Mouse (Mus musculus) midbrain, embryonic 11.5 days (tissue): ENCODE data around the gene Gkn2. TPM values are rescaled to one million over a fixed set of nuclear protein-coding genes. Genes with fewer than 3 reads are reported as not detected.

Experiments
- ATAC-seq: fragments of 200-750 bp; cut with Nextera tagmentation; 2 replicates; pipeline ENCODE4 v1.8.0; 2017; ENCODE audit warnings: moderate TSS enrichment, moderate library complexity; ENCODE audit not compliant: low FRiP score
- DNase-seq: peaks from one replicate; pipeline ENCODE4 v3.0.0; 2015; ENCODE audit warnings: low spot score; ENCODE audit errors: missing footprints
- H3K27ac ChIP-seq: fragments of 300-500 bp; sonication (generic); 2 replicates; pipeline ENCODE4 v1.5.1; 2014; ENCODE audit warnings: low read depth, low read length
- H3K27me3 ChIP-seq: fragments of 300-500 bp; sonication (generic); 2 replicates; pipeline ENCODE4 v1.6.1; 2014; ENCODE audit warnings: mild to moderate bottlenecking, low read length, moderate library complexity, mixed read lengths; ENCODE audit not compliant: control insufficient read depth, insufficient read depth
- H3K36me3 ChIP-seq: fragments of 300-500 bp; sonication (generic); 2 replicates; pipeline ENCODE4 v1.6.1; 2014; ENCODE audit warnings: mild to moderate bottlenecking, low read length, moderate library complexity, mixed read lengths; ENCODE audit not compliant: control insufficient read depth, insufficient read depth
- H3K4me1 ChIP-seq: fragments of 300-500 bp; sonication (generic); 2 replicates; pipeline ENCODE4 v1.6.1; 2014; ENCODE audit warnings: low read length; ENCODE audit not compliant: control insufficient read depth, insufficient read depth
- H3K4me2 ChIP-seq: fragments of 300-500 bp; sonication (generic); 2 replicates; pipeline ENCODE4 v1.6.1; 2014; ENCODE audit warnings: mild to moderate bottlenecking, moderate library complexity
- H3K4me3 ChIP-seq: fragments of 300-500 bp; sonication (generic); 2 replicates; pipeline ENCODE4 v1.5.1; 2014; ENCODE audit warnings: low read depth, low read length
- H3K9ac ChIP-seq: fragments of 300-500 bp; sonication (generic); 2 replicates; pipeline ENCODE4 v1.6.1; 2014; ENCODE audit warnings: low read length
- H3K9me3 ChIP-seq: fragments of 300-500 bp; sonication (generic); 2 replicates; pipeline ENCODE4 v1.6.1; 2016; ENCODE audit warnings: low read length; ENCODE audit not compliant: control insufficient read depth
- WGBS: fragments of 180-500 bp; shearing (Covaris S2); extraction: QIAGEN DNeasy Blood & Tissue Kit; methylation state at CpG from one replicate; pipeline ENCODE4 v1.1.7; 2014; 5-methylcytosine and 5-hydroxymethylcytosine counted together
- polyA plus RNA-seq: library from polyadenylated mRNA; unstranded; fragments of >200 nt; fragmentation: Nextera tagmentation; extraction: Ambion mirVana; gene quantifications from 2 replicates; pipeline ENCODE4 v1.2.1, GENCODE M21; 2014

The Gkn2 gene
- not detected in 2 replicates for polyA plus RNA-seq

- Histone ChIP-seq H3K4me2 (no peak within 1 kb of the TSS), H3K27me3 (no peaks in the 10 kb centered on the region)
- 93% methylated on average over 9 of the region's 9 CpGs for WGBS
Measured at GRCm38 (mm10) chr6:87373057-87373456, at the start of gene Gkn2. Gene Gkn2, plus strand, starts transcription at chr6:87373357.

GRCm38 (mm10) chr6:87323381-87323780 is 49.8 kb upstream of the Gkn2 start:
- no peaks in the 10 kb centered on the region for H3K9me3 ChIP-seq
- 93% methylated on average over 2 of the region's 2 CpGs for WGBS
- no peak overlapping the region for H3K4me3 ChIP-seq
- ATAC-seq (no peak), DNase-seq (no peak)
- H3K4me2 ChIP-seq, result no peak overlapping the region
- no peaks in the 10 kb centered on the region for H3K27me3 ChIP-seq
- no peaks in the 10 kb centered on the region for H3K36me3 ChIP-seq
- no peaks in the 10 kb centered on the region for H3K4me1 ChIP-seq
- no peak overlapping the region for H3K9ac ChIP-seq
- no peak overlapping the region for H3K27ac ChIP-seq

More at GRCm38 (mm10) chr6:87373057-87373456, at the start of gene Gkn2:
- Histone ChIP-seq H3K9me3 (no peaks in the 10 kb centered on the region), H3K36me3 (no peaks in the 10 kb centered on the region), H3K27ac (no peak within 1 kb of the TSS), H3K4me1 (no peaks in the 10 kb centered on the region), H3K4me3 (no peak within 1 kb of the TSS), H3K9ac (no peak within 1 kb of the TSS)
- ATAC-seq (no peak), DNase-seq (no peak)

GRCm38 (mm10) chr6:87326932-87327331 is 46.2 kb upstream of the Gkn2 start:
- H3K36me3 ChIP-seq, result no peaks in the 10 kb centered on the region
- WGBS, result 93% methylated on average over 2 of the region's 2 CpGs
- DNase-seq, result no peak

GRCm38 (mm10) chr6:87328265-87329173 is 44.6 kb upstream of the Gkn2 start:
- H3K4me3 ChIP-seq, result no peak overlapping the region
- no peaks in the 10 kb centered on the region for H3K9me3 ChIP-seq
- DNase-seq (peak; percentile 47), ATAC-seq (no peak)
- H3K27ac ChIP-seq, result no peak overlapping the region
- H3K4me1 ChIP-seq, result no peaks in the 10 kb centered on the region; the same call in none of the 2 replicates
- no peak overlapping the region for H3K4me2 ChIP-seq
- no peaks in the 10 kb centered on the region for H3K36me3 ChIP-seq
- H3K27me3 ChIP-seq, result no peaks in the 10 kb centered on the region
- WGBS, result 89% methylated on average over 22 of the region's 22 CpGs
- no peak overlapping the region for H3K9ac ChIP-seq

More at GRCm38 (mm10) chr6:87326932-87327331, 46.2 kb upstream of the Gkn2 start:
- ATAC-seq, result no peak
- no peaks in the 10 kb centered on the region for H3K4me1 ChIP-seq
- H3K9me3 ChIP-seq, result no peaks in the 10 kb centered on the region
- no peak overlapping the region for H3K27ac ChIP-seq
- no peak overlapping the region for H3K4me2 ChIP-seq
- no peak overlapping the region for H3K4me3 ChIP-seq
- H3K9ac ChIP-seq, result no peak overlapping the region
- H3K27me3 ChIP-seq, result no peaks in the 10 kb centered on the region

- Histone ChIP-seq H3K9me3 (no peaks in the 10 kb centered on the region), H3K4me3 (no peak overlapping the region), H3K4me1 (peaks cover 9% of the 10 kb centered on the region), H3K4me2 (no peak overlapping the region), H3K27me3 (no peaks in the 10 kb centered on the region), H3K27ac (no peak overlapping the region), H3K36me3 (no peaks in the 10 kb centered on the region), H3K9ac (no peak overlapping the region)
- DNase-seq, result peak; percentile 78
- no peak for ATAC-seq
- 89% methylated on average over 2 of the region's 2 CpGs for WGBS
Measured at GRCm38 (mm10) chr6:87332380-87332779, 40.8 kb upstream of the Gkn2 start.

- H3K9ac ChIP-seq, result peak overlapping the region; percentile 90
- WGBS, result 11% methylated on average over 11 of the region's 11 CpGs
- H3K36me3 ChIP-seq, result no peaks in the 10 kb centered on the region
- peaks cover 9% of the 10 kb centered on the region for H3K4me1 ChIP-seq
- H3K27me3 ChIP-seq, result no peaks in the 10 kb centered on the region
- no peaks in the 10 kb centered on the region for H3K9me3 ChIP-seq
- peak; percentile 93 for DNase-seq
- no peak overlapping the region for H3K27ac ChIP-seq
- no peak for ATAC-seq
- H3K4me3 ChIP-seq, result peak overlapping the region; percentile 66
- peak overlapping the region; percentile 82 for H3K4me2 ChIP-seq
Measured at GRCm38 (mm10) chr6:87334361-87335090, 38.6 kb upstream of the Gkn2 start.

GRCm38 (mm10) chr6:87335091-87335934 is 37.8 kb upstream of the Gkn2 start, which contains the start of gene Antxr1:
Gene Antxr1, minus strand, starts transcription at chr6:87335821.
- DNase-seq (peak; percentile 98), ATAC-seq (peak; percentile 83)
- Histone ChIP-seq H3K27ac (peak within 1 kb of the TSS; percentile 49; the same call in 1 of the 2 replicates), H3K27me3 (no peaks in the 10 kb centered on the region), H3K4me3 (peak within 1 kb of the TSS; percentile 66), H3K4me1 (peaks cover 9% of the 10 kb centered on the region), H3K36me3 (no peaks in the 10 kb centered on the region), H3K9ac (peak within 1 kb of the TSS; percentile 90), H3K9me3 (no peaks in the 10 kb centered on the region), H3K4me2 (peak within 1 kb of the TSS; percentile 82)
- under 1% methylated on average over 54 of the region's 54 CpGs for WGBS

- no peak for DNase-seq
- no peak overlapping the region for H3K4me3 ChIP-seq
Measured at GRCm38 (mm10) chr6:87335935-87336295, 37.2 kb upstream of the Gkn2 start.

More at GRCm38 (mm10) chr6:87335935-87336295, 37.2 kb upstream of the Gkn2 start:
- Histone ChIP-seq H3K4me2 (no peak overlapping the region), H3K27me3 (no peaks in the 10 kb centered on the region), H3K9ac (no peak overlapping the region), H3K27ac (no peak overlapping the region), H3K9me3 (no peaks in the 10 kb centered on the region), H3K4me1 (peaks cover 9% of the 10 kb centered on the region), H3K36me3 (no peaks in the 10 kb centered on the region)
- WGBS, result 34% methylated on average over 6 of the region's 6 CpGs
- peak; percentile 23; the same call in 1 of the 2 replicates for ATAC-seq
